In the genomic region with DNA sequence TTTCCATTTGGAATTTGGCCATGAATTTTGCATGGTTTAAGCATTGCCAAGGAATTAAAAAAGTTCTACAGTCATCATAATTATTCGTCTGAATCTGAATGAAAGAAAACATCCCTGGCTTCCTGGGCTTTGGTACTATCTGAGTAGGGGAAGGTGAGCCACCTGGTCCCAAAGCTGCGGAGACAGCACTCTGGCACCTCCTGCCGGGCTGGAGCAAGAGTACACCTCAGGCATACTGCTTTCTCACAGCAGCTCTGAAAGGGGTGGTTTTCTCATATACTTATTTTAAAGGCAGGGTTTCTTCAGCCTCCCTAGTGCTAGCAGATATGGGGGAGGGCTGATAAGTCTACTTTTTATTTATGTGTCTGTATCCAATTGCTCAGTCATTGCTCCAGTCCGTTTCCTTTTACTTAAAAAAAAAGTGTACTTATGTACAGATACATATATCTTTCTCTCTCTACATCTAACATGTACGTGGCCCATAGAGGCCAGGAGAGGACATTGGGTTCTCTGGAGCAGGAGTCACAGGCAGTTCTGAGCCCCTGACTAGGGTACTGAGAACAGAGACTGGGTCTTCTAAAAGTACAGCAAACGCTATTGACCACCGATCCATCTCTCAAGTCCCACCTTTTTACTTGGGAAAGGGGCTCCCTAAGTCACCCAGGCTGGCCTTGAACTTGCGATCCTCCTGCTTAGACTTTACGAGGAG, we compare ENCODE assay signal across 8 mouse cellular contexts. TPM values are rescaled to one million over a fixed set of nuclear protein-coding genes. Genes with fewer than 3 reads are reported as not detected.
DNase-seq lines count a peak whose midpoint lies in the region; ATAC-seq lines count a peak whose summit lies in the region.

No protein-coding gene starts in this region.

- H3K4me3 ChIP-seq in intestine, embryonic 14.5 days (ENCODE audit: low read depth, low read length) = peak overlapping the region; percentile 91

- peak; percentile 89 for DNase-seq in adrenal gland, adult 2 months
- peak; percentile 88 for DNase-seq in embryo, embryonic 11 days
- peak; percentile 67 for DNase-seq in gastrocnemius, postnatal 25 days
- DNase-seq in intestine, embryonic 14.5 days (ENCODE audit: low spot score) = peak; percentile 83
- peak; percentile 69 to 78 for DNase-seq in left cerebral cortex, postnatal 25 days (ENCODE audit: low spot score in 2 of 2)
- peak; percentile 83 for DNase-seq in mesoderm, embryonic 11.5 days (ENCODE audit: low read depth, low spot score)
- DNase-seq in right cerebral cortex, postnatal 25 days = peak; percentile 60
- DNase-seq in urinary bladder, postnatal 36 days (ENCODE audit: low spot score in 2 of 2) = peak; percentile 67 to 84

- 0% methylated on average over 9 of the region's 9 CpGs for WGBS in intestine, embryonic 14.5 days

- H3K9me3 ChIP-seq in intestine, embryonic 14.5 days (ENCODE audit: control insufficient read depth, low read length) = no peaks in the 10 kb centered on the region

- H3K36me3 ChIP-seq in intestine, embryonic 14.5 days (ENCODE audit: control insufficient read depth, insufficient read depth, low read length) = peaks cover 31% of the 10 kb centered on the region

- peak overlapping the region; percentile 73 for H3K4me2 ChIP-seq in intestine, embryonic 14.5 days (ENCODE audit: low read length)

- peak overlapping the region; percentile 90 for H3K27ac ChIP-seq in intestine, embryonic 14.5 days (ENCODE audit: low read depth)

- peak overlapping the region; percentile 79 for H3K9ac ChIP-seq in intestine, embryonic 14.5 days (ENCODE audit: low read length)

- intact Hi-C loops in left cerebral cortex, postnatal 25 days (cut with DNase I) = loop anchor here (1.0 kb wide), 1 partner anchor 37 kb away; no protein-coding TSS in a partner anchor

- peak; percentile 81 for ATAC-seq in intestine, embryonic 14.5 days (replicated peaks; ENCODE audit: low FRiP score, low TSS enrichment, low read depth)

- no peaks in the 10 kb centered on the region for H3K27me3 ChIP-seq in intestine, embryonic 14.5 days (replicated peaks; ENCODE audit: control insufficient read depth, insufficient read depth, low read length)

- peaks cover 17% of the 10 kb centered on the region; the same call in 1 of the 2 replicates for H3K4me1 ChIP-seq in intestine, embryonic 14.5 days (replicated peaks; ENCODE audit: control insufficient read depth, insufficient read depth, low read length)

RNA-seq across cellular contexts. Expression of a gene that starts 0.7 kb away (rescaled TPM):
- total RNA-seq in adrenal gland, adult 2 months (2021) = 1 to 10 TPM; 8.2 to 9.8 TPM
- polyA plus RNA-seq in adrenal gland, adult 2 months (2012; rRNA removed) = 6.7 and 7.3 TPM in 2 replicates
- total RNA-seq in gastrocnemius, postnatal 25 days (2021) = 1 to 10 TPM; 1.2 to 2.2 TPM
- 153 and 168 TPM in 2 replicates for polyA plus RNA-seq in intestine, embryonic 14.5 days (2014; fragmentation: Nextera tagmentation; extraction: Ambion mirVana)
- total RNA-seq in left cerebral cortex, postnatal 25 days (2021) = 1 to 10 TPM; 7.8 to 9.4 TPM

RNA-seq across cellular contexts. Expression of a gene that starts 15.3 kb away (rescaled TPM):
- total RNA-seq in adrenal gland, adult 2 months (2021) = 100 to 1,000 TPM in 1 of 2 experiments, 10 to 100 TPM in 1; 59.0 to 146 TPM
- polyA plus RNA-seq in adrenal gland, adult 2 months (2012; rRNA removed) = 37.4 and 66.4 TPM in 2 replicates
- total RNA-seq in gastrocnemius, postnatal 25 days (2021) = 1 to 10 TPM; 4.0 to 7.4 TPM
- polyA plus RNA-seq in intestine, embryonic 14.5 days (2014; fragmentation: Nextera tagmentation; extraction: Ambion mirVana) = 8.8 and 10.1 TPM in 2 replicates
- total RNA-seq in left cerebral cortex, postnatal 25 days (2021) = 1 to 10 TPM; 4.6 to 5.4 TPM

Comparison
In these comparisons a context has a peak if more than half of its experiments do, and no peak if none do; other contexts are left out.
1. Peak in every context shown above with its lines: DNase-seq, ATAC-seq, H3K4me3 ChIP-seq and H3K27ac ChIP-seq.
2. RNA of a gene that starts 15.3 kb away (total RNA-seq): 59.0 to 146 TPM in adrenal gland, adult 2 months; 4.0 to 7.4 TPM in gastrocnemius, postnatal 25 days and 4.6 to 5.4 TPM in left cerebral cortex, postnatal 25 days; every median in the first group is over 4 times any median in the second.